16 mouse cellular contexts compared by ENCODE assay signal in genomic region chr8:70655469-70655868, GRCm38 (mm10). TPM values are rescaled to one million over a fixed set of nuclear protein-coding genes. Genes with fewer than 3 reads are reported as not detected.
DNase-seq lines count a peak whose midpoint lies in the region; ATAC-seq and TF ChIP-seq lines count a peak whose summit lies in the region.
"Had no signal": no experiment of that assay in that cellular context is flagged by ENCODE, and none has a peak within 500 bp of the region (broad histone marks: within the 10 kb centered on the region; RNA-seq: fewer than 3 reads in every experiment).

No protein-coding gene starts in this region.

- H3K27me3 ChIP-seq in forebrain, embryonic 15.5 days, result no peaks in the 10 kb centered on the region
- H3K27me3 ChIP-seq in neural tube, embryonic 15.5 days (replicated peaks), result no peaks in the 10 kb centered on the region

- no peak overlapping the region for H3K9ac ChIP-seq in forebrain, embryonic 15.5 days (replicated peaks)
- H3K9ac ChIP-seq in neural tube, embryonic 15.5 days (replicated peaks), result no peak overlapping the region
- H3K9ac ChIP-seq: liver, embryonic 14.5 days had no signal

- ATAC-seq in forebrain, embryonic 15.5 days (replicated peaks), result no peak
- ATAC-seq in neural tube, embryonic 15.5 days (ENCODE audit: low FRiP score), result no peak
- no peak for ATAC-seq in megakaryocyte, adult 5-6 weeks (ENCODE audit: poor library complexity, severe bottlenecking)
- ATAC-seq in erythroid progenitor cell, adult 5-6 weeks (replicated peaks; ENCODE audit: low FRiP score, poor library complexity, severe bottlenecking), result no peak
- ATAC-seq: activated CD4-positive, CD25-positive, alpha-beta regulatory T cell, adult 4 months had no signal

- no peak for DNase-seq in layer of hippocampus, adult 2 months (ENCODE audit: low spot score in 2 of 2)
- DNase-seq in layer of hippocampus, postnatal 36 days, result no peak
- peak; percentile 69 for DNase-seq in mesoderm, embryonic 11.5 days (ENCODE audit: low read depth, low spot score)
- DNase-seq in right cerebral cortex, postnatal 10 days (ENCODE audit: low spot score in 2 of 2), result no peak
- DNase-seq: B cell, adult 2 months; cerebellum, postnatal 10 days; gastrocnemius, postnatal 10 days; kidney, postnatal 14 days had no signal

- peaks cover 57% of the 10 kb centered on the region for H3K4me1 ChIP-seq in forebrain, embryonic 15.5 days
- peaks cover 42% of the 10 kb centered on the region for H3K4me1 ChIP-seq in neural tube, embryonic 15.5 days

- H3K27ac ChIP-seq in layer of hippocampus, adult 2 months, result peak overlapping the region; percentile 48; the same call in 1 of the 2 replicates
- H3K27ac ChIP-seq in forebrain, embryonic 15.5 days (replicated peaks), result peak overlapping the region; percentile 89
- peak overlapping the region; percentile 76 for H3K27ac ChIP-seq in neural tube, embryonic 15.5 days (replicated peaks)
- H3K27ac ChIP-seq: liver, embryonic 14.5 days had no signal

- H3K36me3 ChIP-seq in forebrain, embryonic 15.5 days, result peaks cover 10% of the 10 kb centered on the region; the same call in 1 of the 2 replicates
- H3K36me3 ChIP-seq in neural tube, embryonic 15.5 days, result peaks cover 29% of the 10 kb centered on the region

- H3K4me3 ChIP-seq in layer of hippocampus, adult 2 months, result no peak overlapping the region
- H3K4me3 ChIP-seq in forebrain, embryonic 15.5 days, result no peak overlapping the region
- H3K4me3 ChIP-seq in neural tube, embryonic 15.5 days (replicated peaks), result no peak overlapping the region
- H3K4me3 ChIP-seq: erythroblast, embryonic 14.5 days had no signal

- no peak for TF ChIP-seq CTCF in layer of hippocampus, adult 2 months (conservative IDR thresholded peaks at IDR 0.05)

- no peaks in the 10 kb centered on the region for H3K9me3 ChIP-seq in forebrain, embryonic 15.5 days
- H3K9me3 ChIP-seq in neural tube, embryonic 15.5 days (replicated peaks), result no peaks in the 10 kb centered on the region

- 10% methylated on average over 2 of the region's 2 CpGs for WGBS in forebrain, embryonic 15.5 days
- WGBS in neural tube, embryonic 15.5 days, result 18% methylated on average over 2 of the region's 2 CpGs

- no peak overlapping the region for H3K4me2 ChIP-seq in forebrain, embryonic 15.5 days (replicated peaks)
- H3K4me2 ChIP-seq in neural tube, embryonic 15.5 days, result peak overlapping the region; percentile 2; the same call in 1 of the 2 replicates

RNA-seq across cellular contexts. Expression of gene Pgpep1, which starts 4.7 kb away (rescaled TPM):
- total RNA-seq in layer of hippocampus, adult 2 months (2021), result 10 to 100 TPM; 25.4 to 29.1 TPM
- 10 to 100 TPM; 23.1 TPM for total RNA-seq in layer of hippocampus, postnatal 36 days (2021)
- 63.6 and 70.2 TPM in 2 replicates for polyA plus RNA-seq in forebrain, embryonic 15.5 days (2015; fragmentation: Nextera tagmentation; extraction: Ambion mirVana)
- 78.6 TPM in 2 replicates for polyA plus RNA-seq in neural tube, embryonic 15.5 days (2015; fragmentation: Nextera tagmentation; extraction: Ambion mirVana)
- 5.7 and 6.8 TPM in 2 replicates for total RNA-seq in megakaryocyte, adult 5-6 weeks (2015)
- 1.5 and 4.0 TPM in 2 replicates for total RNA-seq in megakaryocyte, adult 5-6 weeks (2017)
- 0.36 and 6.3 TPM in 2 replicates for total RNA-seq in erythroid progenitor cell, adult 5-6 weeks (2015; ENCODE audit: low replicate concordance)
- total RNA-seq in erythroid progenitor cell, adult 5-6 weeks (2017; ENCODE audit: low replicate concordance), result under 0.01 and 3.0 TPM in 2 replicates

RNA-seq across cellular contexts. Expression of gene Lsm4, which starts 17.6 kb away (rescaled TPM):
- total RNA-seq in layer of hippocampus, adult 2 months (2021), result 10 to 100 TPM; 58.2 to 61.8 TPM
- total RNA-seq in layer of hippocampus, postnatal 36 days (2021), result 10 to 100 TPM; 60.3 to 68.5 TPM
- polyA plus RNA-seq in forebrain, embryonic 15.5 days (2015; fragmentation: Nextera tagmentation; extraction: Ambion mirVana), result 211 and 228 TPM in 2 replicates
- polyA plus RNA-seq in neural tube, embryonic 15.5 days (2015; fragmentation: Nextera tagmentation; extraction: Ambion mirVana), result 191 and 206 TPM in 2 replicates
- 82.1 and 84.4 TPM in 2 replicates for total RNA-seq in megakaryocyte, adult 5-6 weeks (2015)
- 106 and 151 TPM in 2 replicates for total RNA-seq in megakaryocyte, adult 5-6 weeks (2017)
- total RNA-seq in erythroid progenitor cell, adult 5-6 weeks (2015; ENCODE audit: low replicate concordance), result 86.5 and 93.1 TPM in 2 replicates
- total RNA-seq in erythroid progenitor cell, adult 5-6 weeks (2017; ENCODE audit: low replicate concordance), result 38.4 and 57.6 TPM in 2 replicates

RNA-seq across cellular contexts. Expression of gene Gdf15, which starts 23.2 kb away (rescaled TPM):
- total RNA-seq in layer of hippocampus, adult 2 months (2021), result under 1 TPM in 1 of 2 experiments, not detected in 1; 0.25 TPM
- total RNA-seq in layer of hippocampus, postnatal 36 days (2021), result not detected
- polyA plus RNA-seq in forebrain, embryonic 15.5 days (2015; fragmentation: Nextera tagmentation; extraction: Ambion mirVana), result not detected in 2 replicates
- polyA plus RNA-seq in neural tube, embryonic 15.5 days (2015; fragmentation: Nextera tagmentation; extraction: Ambion mirVana), result 0.22 TPM in 2 replicates
- not detected in 2 replicates for total RNA-seq in megakaryocyte, adult 5-6 weeks (2015)
- not detected in 2 replicates for total RNA-seq in megakaryocyte, adult 5-6 weeks (2017)
- not detected in 2 replicates for total RNA-seq in erythroid progenitor cell, adult 5-6 weeks (2015; ENCODE audit: low replicate concordance)
- total RNA-seq in erythroid progenitor cell, adult 5-6 weeks (2017; ENCODE audit: low replicate concordance), result not detected in 2 replicates
- total RNA-seq: gastrocnemius, postnatal 10 days; left cerebral cortex, adult 8-10 months had no signal
- polyA plus RNA-seq: activated CD4-positive, CD25-positive, alpha-beta regulatory T cell, adult 4 months; erythroblast, embryonic 14.5 days had no signal

RNA-seq across cellular contexts. Expression of gene Lrrc25, which starts 39.5 kb away (rescaled TPM):
- total RNA-seq in layer of hippocampus, adult 2 months (2021), result under 1 TPM; 0.54 to 0.97 TPM
- total RNA-seq in layer of hippocampus, postnatal 36 days (2021), result 1 to 10 TPM in 1 of 2 experiments, under 1 TPM in 1; 0.33 to 1.0 TPM
- polyA plus RNA-seq in forebrain, embryonic 15.5 days (2015; fragmentation: Nextera tagmentation; extraction: Ambion mirVana), result 0.74 and 1.3 TPM in 2 replicates
- 1.5 and 2.6 TPM in 2 replicates for polyA plus RNA-seq in neural tube, embryonic 15.5 days (2015; fragmentation: Nextera tagmentation; extraction: Ambion mirVana)
- 62.2 and 64.6 TPM in 2 replicates for total RNA-seq in megakaryocyte, adult 5-6 weeks (2015)
- total RNA-seq in megakaryocyte, adult 5-6 weeks (2017), result 29.3 and 33.8 TPM in 2 replicates
- 2.5 and 11.7 TPM in 2 replicates for total RNA-seq in erythroid progenitor cell, adult 5-6 weeks (2015; ENCODE audit: low replicate concordance)
- total RNA-seq in erythroid progenitor cell, adult 5-6 weeks (2017; ENCODE audit: low replicate concordance), result 2.3 and 3.5 TPM in 2 replicates

RNA-seq across cellular contexts. Expression of gene Jund, which starts 43.3 kb away (rescaled TPM):
- total RNA-seq in layer of hippocampus, adult 2 months (2021), result 100 to 1,000 TPM; 165 to 181 TPM
- 100 to 1,000 TPM; 157 to 183 TPM for total RNA-seq in layer of hippocampus, postnatal 36 days (2021)
- polyA plus RNA-seq in forebrain, embryonic 15.5 days (2015; fragmentation: Nextera tagmentation; extraction: Ambion mirVana), result 89.0 and 96.0 TPM in 2 replicates
- polyA plus RNA-seq in neural tube, embryonic 15.5 days (2015; fragmentation: Nextera tagmentation; extraction: Ambion mirVana), result 73.7 and 82.7 TPM in 2 replicates
- total RNA-seq in megakaryocyte, adult 5-6 weeks (2015), result 26.7 and 44.1 TPM in 2 replicates
- total RNA-seq in megakaryocyte, adult 5-6 weeks (2017), result 24.0 and 28.9 TPM in 2 replicates
- 26.7 and 36.0 TPM in 2 replicates for total RNA-seq in erythroid progenitor cell, adult 5-6 weeks (2015; ENCODE audit: low replicate concordance)
- total RNA-seq in erythroid progenitor cell, adult 5-6 weeks (2017; ENCODE audit: low replicate concordance), result 21.1 and 32.0 TPM in 2 replicates
